Mouse (Mus musculus) urinary bladder, postnatal 36 days (tissue): ENCODE results near the gene Vil1.

ENCODE experiments used
- DNase-seq, 2 experiments: peaks; one replicate each; pipeline ENCODE4 v3.0.0; 2022; ENCODE audit warnings: low spot score in 2 of 2, mixed read lengths in 1 of 2

Gene Vil1

GRCm38 (mm10) chr1:74408589-74409504 lies at the start of gene Vil1:
Gene Vil1, plus strand, starts transcription at chr1:74409376.
- DNase-seq = no peak

DNA sequence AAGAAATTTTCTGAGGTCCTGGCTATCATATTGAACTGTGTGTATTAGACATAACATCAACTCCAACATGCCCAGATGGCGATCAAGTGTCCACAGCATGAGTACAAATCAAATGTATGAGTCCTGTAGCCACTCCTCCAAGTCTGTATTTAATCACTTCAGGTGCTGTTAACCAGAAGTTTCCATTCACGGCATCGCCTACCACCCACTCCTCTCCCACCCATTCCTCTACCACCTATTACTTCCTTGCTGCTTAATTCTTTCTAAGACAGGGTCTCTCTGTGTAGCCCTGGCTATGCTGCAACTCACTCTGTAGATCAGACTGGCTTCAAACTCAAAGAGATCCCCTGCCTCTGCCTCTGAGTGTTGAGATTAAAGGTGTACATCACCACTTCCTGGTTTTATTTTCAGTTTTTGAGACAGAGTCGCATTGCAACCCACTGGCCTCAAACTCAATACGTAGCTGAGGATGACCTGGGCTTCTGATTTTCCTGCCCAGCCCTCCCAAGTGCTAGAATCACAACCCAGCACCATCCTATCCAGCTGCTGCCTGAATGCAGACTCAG lies 49.1 kb upstream of the Vil1 start:
- no peak for DNase-seq

DNA sequence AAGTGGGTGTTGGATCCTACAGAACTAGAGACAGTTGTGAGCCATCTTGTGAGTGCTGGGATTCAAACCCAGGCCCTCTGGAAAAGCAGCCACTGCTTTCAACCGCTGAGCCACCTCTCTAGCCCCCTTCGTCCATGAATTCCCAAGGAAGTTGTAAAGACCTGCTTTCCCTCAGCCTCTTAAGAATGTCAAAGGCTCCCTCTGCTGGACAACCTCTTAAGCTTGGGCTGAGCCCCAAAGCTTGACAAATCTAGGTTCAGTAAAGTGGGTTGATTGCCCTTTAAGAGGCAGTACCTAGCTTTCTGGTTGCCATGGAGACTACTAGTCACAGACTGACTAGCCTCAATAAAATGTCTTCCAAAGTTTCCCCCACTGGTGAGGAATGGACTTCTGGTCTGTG lies 47.4 kb upstream of the Vil1 start, which contains the start of gene Catip:
Gene Catip, plus strand, starts transcription at position 297 of the 400 bp plus-strand sequence.
- peak; percentile 62 to 72 for DNase-seq

- no peak for DNase-seq
Observed at GRCm38 (mm10) chr1:74362325-74363229, 46.6 kb upstream of the Vil1 start.

GRCm38 (mm10) chr1:74363437-74363836 lies 45.7 kb upstream of the Vil1 start:
- DNase-seq = no peak

- no peak for DNase-seq
Observed at GRCm38 (mm10) chr1:74364270-74364669, 44.9 kb upstream of the Vil1 start.

DNA sequence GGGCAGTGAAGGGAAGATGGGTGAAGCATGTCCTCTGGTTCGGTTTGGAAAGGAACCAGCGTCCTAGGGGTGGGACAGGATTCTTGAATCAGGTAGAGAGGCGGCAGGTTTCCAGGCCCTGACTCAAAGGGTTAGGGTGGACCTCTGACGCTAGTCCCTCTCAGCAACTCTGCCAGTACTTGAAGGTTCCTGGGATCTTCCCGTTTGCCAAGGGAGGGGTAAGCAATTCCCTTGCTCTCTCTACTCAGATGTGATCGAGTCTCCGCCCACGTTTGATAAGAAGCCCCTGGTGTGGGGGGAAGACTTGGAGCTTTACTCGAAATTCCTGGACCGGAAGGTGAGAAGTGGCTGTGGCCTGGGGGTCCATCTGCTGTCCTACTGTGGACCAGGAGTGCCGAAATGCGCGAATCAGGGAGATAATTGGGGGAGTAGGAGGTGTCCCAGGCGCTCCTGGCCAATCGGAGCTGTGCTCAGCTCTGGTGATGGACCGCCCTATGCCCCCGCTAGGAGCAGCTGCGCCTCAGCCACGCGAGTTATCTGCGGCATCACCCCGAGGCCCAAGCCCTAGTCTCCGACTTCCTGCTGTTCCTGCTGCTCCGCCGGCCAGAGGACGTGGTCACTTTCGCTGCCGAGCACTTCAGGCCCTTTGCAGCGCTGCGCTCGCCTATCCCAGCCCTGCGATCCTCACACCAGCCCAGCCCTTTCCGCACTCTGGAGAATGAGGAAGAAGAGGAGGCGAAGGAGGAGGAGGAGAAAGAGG lies 41.1 kb upstream of the Vil1 start:
- peak; percentile 55 to 72 for DNase-seq

DNA sequence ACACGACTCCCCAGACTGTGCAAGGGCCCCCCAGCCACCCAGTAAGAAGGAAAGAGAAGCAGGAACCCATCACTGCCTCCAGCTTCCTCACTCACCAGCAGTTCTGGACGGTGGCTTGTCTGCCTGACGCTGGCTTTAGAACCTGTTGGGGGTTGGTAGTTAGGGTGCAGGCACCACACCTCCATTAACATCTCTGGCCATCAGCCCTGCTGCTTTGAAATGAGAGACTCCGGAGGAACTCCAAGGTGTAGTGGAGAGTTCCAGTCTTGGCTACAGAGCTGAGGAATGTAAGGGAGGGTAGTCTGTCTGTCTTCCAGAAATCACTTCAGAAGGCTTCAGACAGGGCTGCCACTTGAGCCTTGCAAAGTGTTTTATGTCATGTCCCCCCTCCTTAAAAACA lies 39.1 kb upstream of the Vil1 start:
- no peak for DNase-seq

GRCm38 (mm10) chr1:74373372-74373771 lies 35.8 kb upstream of the Vil1 start:
- DNase-seq = no peak

DNA sequence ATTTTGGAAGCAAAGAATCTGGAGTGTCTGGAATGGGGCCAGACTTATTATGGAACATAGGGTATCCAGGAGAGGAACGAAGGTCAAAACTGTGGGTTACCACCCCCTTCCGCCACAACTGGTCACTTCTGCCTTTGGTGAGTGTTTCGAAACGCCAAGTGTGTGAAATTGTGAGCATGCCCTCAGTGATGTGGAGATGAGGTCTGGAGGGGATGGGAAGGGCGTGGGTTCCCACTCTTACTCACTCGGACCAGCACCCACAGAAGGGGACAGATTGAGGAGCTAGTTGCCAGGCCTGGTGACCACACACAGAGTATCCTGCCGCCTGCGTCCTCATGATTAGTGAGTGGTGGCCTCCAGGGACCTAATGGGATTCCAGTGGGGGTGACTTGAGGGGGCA lies 34.2 kb upstream of the Vil1 start, which contains the start of gene Slc11a1:
Gene Slc11a1, plus strand, starts transcription at position 216 of the 400 bp plus-strand sequence.
- peak in 1 of 2 experiments; percentile 11 for DNase-seq

DNA sequence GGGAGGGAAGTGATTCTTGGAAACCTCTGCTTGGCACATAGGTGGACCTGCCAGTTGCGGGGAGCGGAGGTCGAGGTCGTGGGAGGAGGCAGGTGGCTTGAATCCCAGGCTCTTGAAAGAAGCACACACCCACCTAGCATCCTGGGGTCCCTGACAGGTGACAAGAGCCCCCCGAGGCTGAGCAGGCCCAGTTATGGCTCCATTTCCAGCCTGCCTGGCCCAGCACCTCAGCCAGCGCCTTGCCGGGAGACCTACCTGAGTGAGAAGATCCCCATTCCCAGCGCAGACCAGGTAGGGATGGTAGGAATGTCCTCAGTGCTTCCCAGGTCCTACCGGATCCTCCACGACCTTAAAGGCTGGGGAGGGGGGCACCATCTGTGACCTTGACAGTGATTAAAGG lies 33.6 kb upstream of the Vil1 start:
- no peak for DNase-seq

DNA sequence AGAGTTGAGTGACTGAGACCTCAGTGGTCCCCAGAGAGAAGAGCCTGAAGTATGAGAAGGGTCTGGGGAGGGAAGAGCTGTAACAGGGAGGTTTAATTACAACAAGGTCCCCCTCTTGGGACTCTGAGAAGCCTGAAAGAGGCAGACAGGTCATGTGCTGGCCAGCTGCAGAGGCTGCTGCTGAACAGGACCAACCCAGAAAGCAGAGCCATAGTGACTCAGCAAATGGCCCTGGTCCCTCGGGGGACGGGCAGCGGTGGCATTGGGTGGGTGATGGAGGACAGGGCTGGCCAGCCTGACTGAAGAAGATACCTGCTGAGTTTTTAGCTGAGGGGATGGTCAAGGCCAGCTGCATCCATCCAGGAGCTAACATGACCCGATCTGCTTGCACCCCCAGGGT lies 32.8 kb upstream of the Vil1 start:
- peak in 1 of 2 experiments; percentile 41 for DNase-seq

- DNase-seq = no peak
Observed at GRCm38 (mm10) chr1:74379058-74379504, 30.1 kb upstream of the Vil1 start.

- DNase-seq = no peak
Observed at GRCm38 (mm10) chr1:74380484-74380883, 28.7 kb upstream of the Vil1 start.

GRCm38 (mm10) chr1:74381588-74382021 lies 27.6 kb upstream of the Vil1 start:
- DNase-seq = no peak

GRCm38 (mm10) chr1:74383385-74383784 lies 25.8 kb upstream of the Vil1 start:
- no peak for DNase-seq

DNA sequence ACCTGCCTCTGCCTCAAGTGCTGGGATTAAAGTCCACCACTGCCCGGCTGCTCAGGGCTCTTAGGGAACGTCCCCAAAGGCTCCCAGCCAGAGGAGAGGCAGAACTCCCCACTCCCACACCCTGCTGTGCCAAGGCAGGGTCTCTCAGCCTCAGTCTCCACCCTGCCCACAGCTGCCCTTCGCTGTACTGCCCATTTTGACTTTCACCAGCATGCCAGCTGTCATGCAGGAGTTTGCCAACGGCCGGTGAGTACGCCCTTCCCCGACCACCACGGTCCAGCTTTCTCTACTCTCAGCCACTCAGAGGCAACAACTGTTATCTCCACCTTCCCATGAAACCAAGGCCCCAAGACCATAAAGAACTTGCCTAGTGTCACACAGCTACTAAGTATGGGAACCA lies 24.7 kb upstream of the Vil1 start:
- no peak for DNase-seq

- no peak for DNase-seq
Observed at GRCm38 (mm10) chr1:74385064-74385463, 24.1 kb upstream of the Vil1 start.

DNA sequence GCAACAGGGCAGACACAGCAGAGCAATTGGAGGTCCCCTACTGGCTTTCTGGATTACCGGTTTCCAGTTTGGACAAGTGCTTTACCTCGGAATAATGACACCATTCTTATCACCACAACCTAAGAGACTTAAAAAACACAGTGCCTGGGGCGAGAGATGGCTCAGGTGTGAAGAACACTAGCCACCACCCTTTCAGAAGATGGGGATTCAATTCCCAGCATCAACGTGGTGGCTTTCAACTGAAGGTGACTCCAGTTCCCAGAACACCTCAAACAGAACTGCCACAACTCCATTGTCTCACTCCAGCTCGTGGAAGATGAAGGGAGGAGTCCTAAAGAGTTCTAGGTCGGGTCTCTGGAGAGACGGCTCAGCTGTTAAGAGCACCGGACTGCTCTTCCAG lies 23.6 kb upstream of the Vil1 start:
- DNase-seq = no peak

DNA sequence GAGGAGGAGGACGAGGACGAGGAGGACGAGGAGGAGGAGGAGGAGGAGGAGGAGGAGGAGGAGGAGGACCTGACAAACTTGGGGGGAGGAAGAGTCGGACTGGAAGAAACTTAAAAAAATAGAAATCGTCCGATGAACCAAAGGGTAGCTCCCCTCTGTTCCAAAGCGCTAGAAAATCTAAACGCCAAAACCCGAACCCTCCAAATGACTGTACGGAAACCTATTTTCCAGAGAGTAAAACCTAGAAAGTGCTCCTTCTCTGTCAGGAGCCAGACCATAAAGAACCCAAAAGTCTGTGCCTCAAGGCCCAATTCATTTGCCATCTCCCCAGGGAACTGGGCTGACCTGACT lies 22.8 kb upstream of the Vil1 start:
- DNase-seq = no peak

- peak; percentile 95 for DNase-seq
Observed at GRCm38 (mm10) chr1:74386714-74387385, 22.3 kb upstream of the Vil1 start.
